14 mouse cellular contexts compared by ENCODE assay signal in the genomic region with DNA sequence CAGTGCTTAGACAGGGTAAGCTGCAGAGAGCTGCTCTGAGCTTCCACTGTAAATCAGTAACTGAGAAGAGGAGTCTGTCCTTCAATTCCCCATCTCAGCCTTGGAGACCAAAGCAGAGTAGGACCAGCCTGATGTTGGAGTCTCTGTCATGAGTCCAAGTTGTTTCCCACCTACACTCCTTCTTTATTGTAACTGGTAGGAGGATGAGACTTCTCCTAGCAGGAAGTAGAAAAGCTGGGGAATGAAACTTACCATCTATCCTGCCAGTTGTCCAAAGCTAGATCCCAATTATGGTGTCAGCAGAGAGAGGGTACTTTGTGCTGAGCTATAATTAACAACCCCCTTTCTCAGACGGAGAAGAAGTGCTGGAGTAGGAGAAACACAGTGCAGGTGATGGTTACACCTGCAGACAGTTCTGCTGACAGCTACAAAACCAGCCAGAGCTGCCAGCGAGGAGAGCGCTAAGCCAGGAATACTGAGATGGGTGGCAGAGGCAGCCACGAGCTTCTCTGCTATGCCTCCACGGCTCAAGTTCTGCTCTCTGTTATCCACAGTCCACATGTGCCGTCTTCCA.
"Had no signal": no experiment of that assay in that cellular context is flagged by ENCODE, and none has a peak within 500 bp of the region (broad histone marks: within the 10 kb centered on the region; RNA-seq: fewer than 3 reads in every experiment).

No protein-coding gene starts in this region.

- H3K36me3 ChIP-seq: limb, embryonic 12.5 days; liver, embryonic 13.5 days; lung, embryonic 15.5 days; neural tube, embryonic 13.5 days; stomach, embryonic 15.5 days had no signal

- H3K9me3 ChIP-seq: limb, embryonic 12.5 days; liver, embryonic 13.5 days; lung, embryonic 15.5 days; megakaryocyte, embryonic 14.5 days; neural tube, embryonic 13.5 days; stomach, embryonic 15.5 days had no signal

- H3K4me2 ChIP-seq: limb, embryonic 12.5 days; liver, embryonic 13.5 days; lung, embryonic 15.5 days; midbrain, embryonic 11.5 days; neural tube, embryonic 13.5 days; stomach, embryonic 15.5 days had no signal

- ATAC-seq: liver, postnatal 0 days had no signal

- H3K27me3 ChIP-seq: liver, embryonic 13.5 days; lung, embryonic 15.5 days; neural tube, embryonic 13.5 days; stomach, embryonic 15.5 days had no signal

- H3K27ac ChIP-seq: limb, embryonic 12.5 days; liver, embryonic 13.5 days; lung, embryonic 15.5 days; macrophage; neural tube, embryonic 13.5 days; stomach, embryonic 15.5 days had no signal

- DNase-seq: kidney, adult 18-20 months; kidney, postnatal 14 days; liver; liver, embryonic 13.5 days; liver, postnatal 0 days; lung, postnatal 14 days; thymus, postnatal 4 days had no signal

- H3K9ac ChIP-seq: limb, embryonic 12.5 days; liver, embryonic 13.5 days; liver, postnatal 0 days; lung, embryonic 15.5 days; neural tube, embryonic 13.5 days; stomach, embryonic 15.5 days had no signal

- H3K4me1 ChIP-seq: limb, embryonic 12.5 days; liver, embryonic 13.5 days; lung, embryonic 15.5 days; stomach, embryonic 15.5 days had no signal

- H3K4me3 ChIP-seq: limb, embryonic 12.5 days; liver, embryonic 13.5 days; lung, embryonic 15.5 days; megakaryocyte, embryonic 14.5 days; neural tube, embryonic 13.5 days; stomach, embryonic 15.5 days had no signal
